Mouse (Mus musculus): ENCODE results near the gene Tbc1d8. TPM values are rescaled to one million over a fixed set of nuclear protein-coding genes. Genes with fewer than 3 reads are reported as not detected.

The Tbc1d8 gene
- polyA plus RNA-seq, 1 experiment: 1.2 TPM

GRCm38 (mm10) chr1:39338831-39339230 is 139.7 kb downstream of the Tbc1d8 start:
- TF ChIP-seq POLR2A (IDR thresholded peaks at IDR 0.05; ENCODE audit: low read depth, low read length) (no peak), CTCF (IDR thresholded peaks at IDR 0.05; ENCODE audit: borderline replicate concordance, insufficient read depth, low read length) (no peak)
- no peaks in the 10 kb centered on the region for H3K4me1 ChIP-seq (ENCODE audit: control insufficient read depth, insufficient read depth, low read length)
- no peak overlapping the region for H3K4me3 ChIP-seq (ENCODE audit: insufficient read depth, low read length)
- no peak overlapping the region for H3K27ac ChIP-seq (ENCODE audit: insufficient read depth, low read length)

GRCm38 (mm10) chr1:39336788-39337187 is 141.8 kb downstream of the Tbc1d8 start:
- TF ChIP-seq CTCF (IDR thresholded peaks at IDR 0.05; ENCODE audit: borderline replicate concordance, insufficient read depth, low read length) (no peak), POLR2A (IDR thresholded peaks at IDR 0.05; ENCODE audit: low read depth, low read length) (no peak)
- no peaks in the 10 kb centered on the region for H3K4me1 ChIP-seq (ENCODE audit: control insufficient read depth, insufficient read depth, low read length)
- no peak overlapping the region for H3K27ac ChIP-seq (ENCODE audit: insufficient read depth, low read length)
- H3K4me3 ChIP-seq (ENCODE audit: insufficient read depth, low read length): no peak overlapping the region

- Histone ChIP-seq H3K4me3 (ENCODE audit: insufficient read depth, low read length) (no peak overlapping the region), H3K27ac (ENCODE audit: insufficient read depth, low read length) (no peak overlapping the region), H3K4me1 (ENCODE audit: control insufficient read depth, insufficient read depth, low read length) (no peaks in the 10 kb centered on the region)
- no peak for TF ChIP-seq POLR2A (IDR thresholded peaks at IDR 0.05; ENCODE audit: low read depth, low read length)
- no peak for TF ChIP-seq CTCF (IDR thresholded peaks at IDR 0.05; ENCODE audit: borderline replicate concordance, insufficient read depth, low read length)
Measured at GRCm38 (mm10) chr1:39335561-39336196, 142.9 kb downstream of the Tbc1d8 start.

GRCm38 (mm10) chr1:39332456-39332855 is 146.1 kb downstream of the Tbc1d8 start:
- no peak overlapping the region for H3K27ac ChIP-seq (ENCODE audit: insufficient read depth, low read length)
- no peak for TF ChIP-seq POLR2A (IDR thresholded peaks at IDR 0.05; ENCODE audit: low read depth, low read length)
- TF ChIP-seq CTCF (IDR thresholded peaks at IDR 0.05; ENCODE audit: borderline replicate concordance, insufficient read depth, low read length): no peak
- H3K4me3 ChIP-seq (ENCODE audit: insufficient read depth, low read length): no peak overlapping the region
- H3K4me1 ChIP-seq (ENCODE audit: control insufficient read depth, insufficient read depth, low read length): no peaks in the 10 kb centered on the region

GRCm38 (mm10) chr1:39330857-39331594 is 147.5 kb downstream of the Tbc1d8 start:
- Histone ChIP-seq H3K27ac (ENCODE audit: insufficient read depth, low read length) (no peak overlapping the region), H3K4me3 (ENCODE audit: insufficient read depth, low read length) (no peak overlapping the region), H3K4me1 (ENCODE audit: control insufficient read depth, insufficient read depth, low read length) (no peaks in the 10 kb centered on the region)
- TF ChIP-seq CTCF (IDR thresholded peaks at IDR 0.05; ENCODE audit: borderline replicate concordance, insufficient read depth, low read length) (no peak), POLR2A (IDR thresholded peaks at IDR 0.05; ENCODE audit: low read depth, low read length) (no peak)

GRCm38 (mm10) chr1:39327546-39327945 is 151.0 kb downstream of the Tbc1d8 start:
- Histone ChIP-seq H3K4me1 (ENCODE audit: control insufficient read depth, insufficient read depth, low read length) (no peaks in the 10 kb centered on the region), H3K4me3 (ENCODE audit: insufficient read depth, low read length) (no peak overlapping the region), H3K27ac (ENCODE audit: insufficient read depth, low read length) (no peak overlapping the region)
- TF ChIP-seq CTCF (IDR thresholded peaks at IDR 0.05; ENCODE audit: borderline replicate concordance, insufficient read depth, low read length) (no peak), POLR2A (IDR thresholded peaks at IDR 0.05; ENCODE audit: low read depth, low read length) (no peak)

GRCm38 (mm10) chr1:39325228-39325627 is 153.3 kb downstream of the Tbc1d8 start:
- Histone ChIP-seq H3K4me3 (ENCODE audit: insufficient read depth, low read length) (no peak overlapping the region), H3K27ac (ENCODE audit: insufficient read depth, low read length) (no peak overlapping the region), H3K4me1 (ENCODE audit: control insufficient read depth, insufficient read depth, low read length) (no peaks in the 10 kb centered on the region)
- TF ChIP-seq POLR2A (IDR thresholded peaks at IDR 0.05; ENCODE audit: low read depth, low read length): no peak
- TF ChIP-seq CTCF (IDR thresholded peaks at IDR 0.05; ENCODE audit: borderline replicate concordance, insufficient read depth, low read length): no peak

- TF ChIP-seq CTCF (IDR thresholded peaks at IDR 0.05; ENCODE audit: borderline replicate concordance, insufficient read depth, low read length) (no peak), POLR2A (IDR thresholded peaks at IDR 0.05; ENCODE audit: low read depth, low read length) (no peak)
- no peak overlapping the region for H3K27ac ChIP-seq (ENCODE audit: insufficient read depth, low read length)
- H3K4me1 ChIP-seq (ENCODE audit: control insufficient read depth, insufficient read depth, low read length): peaks cover 10% of the 10 kb centered on the region
Measured at GRCm38 (mm10) chr1:39321954-39322353, 156.6 kb downstream of the Tbc1d8 start.

More at GRCm38 (mm10) chr1:39321954-39322353, 156.6 kb downstream of the Tbc1d8 start:
- H3K4me3 ChIP-seq (ENCODE audit: insufficient read depth, low read length): no peak overlapping the region

Other genes with a start within 250 kb of the Tbc1d8 start
- gene Rpl31, start 110.9 kb downstream of the Tbc1d8 start, polyA plus RNA-seq (2011; ENCODE audit: insufficient read length, low read depth, missing spikeins): 1,424 and 1,489 TPM in 2 replicates
- gene Cnot11, start 56.2 kb upstream of the Tbc1d8 start, polyA plus RNA-seq (2011; ENCODE audit: insufficient read length, low read depth, missing spikeins): 47.8 and 48.5 TPM in 2 replicates
- 52.6 and 96.4 TPM in 2 replicates for gene Rnf149, start 98.7 kb upstream of the Tbc1d8 start, polyA plus RNA-seq (2011; ENCODE audit: insufficient read length, low read depth, missing spikeins)
- not detected in 2 replicates for gene Creg2, start 172.7 kb upstream of the Tbc1d8 start, polyA plus RNA-seq (2011; ENCODE audit: insufficient read length, low read depth, missing spikeins)
- gene Rfx8, start 242.2 kb upstream of the Tbc1d8 start, polyA plus RNA-seq (2011; ENCODE audit: insufficient read length, low read depth, missing spikeins): not detected in 2 replicates

Measured in embryonic fibroblast, embryonic 13.5 days (primary cell).